Mouse (Mus musculus): Measurements from ENCODE around the gene Asb12.
"Not testable (repeated sequence)": the region's sequence is repeated elsewhere in the genome, so short reads cannot be mapped to it uniquely, and the experiment has no call there.

The Asb12 gene

GRCm38 (mm10) chrX:95557887-95558286 lies at the start of gene Asb12, which contains the start of gene Pfn5:
Gene Asb12, minus strand, starts transcription at chrX:95557987.
Gene Pfn5, plus strand, starts transcription at chrX:95558104.
- DNase-seq (ENCODE audit: low spot score): no peak

- DNase-seq (ENCODE audit: low spot score): no peak
Measured at GRCm38 (mm10) chrX:95600609-95601008, 42.8 kb upstream of the Asb12 start.

GRCm38 (mm10) chrX:95554321-95554720 lies 3.5 kb downstream of the Asb12 start:
- no peak for DNase-seq (ENCODE audit: low spot score)

- not testable (repeated sequence) for DNase-seq (ENCODE audit: low spot score)
Measured at GRCm38 (mm10) chrX:95535493-95535892, 22.3 kb downstream of the Asb12 start.

- no peak for DNase-seq (ENCODE audit: low spot score)
Measured at GRCm38 (mm10) chrX:95525166-95525565, 32.6 kb downstream of the Asb12 start.

- DNase-seq (ENCODE audit: low spot score): no peak
Measured at GRCm38 (mm10) chrX:95523883-95524282, 33.9 kb downstream of the Asb12 start.

DNA sequence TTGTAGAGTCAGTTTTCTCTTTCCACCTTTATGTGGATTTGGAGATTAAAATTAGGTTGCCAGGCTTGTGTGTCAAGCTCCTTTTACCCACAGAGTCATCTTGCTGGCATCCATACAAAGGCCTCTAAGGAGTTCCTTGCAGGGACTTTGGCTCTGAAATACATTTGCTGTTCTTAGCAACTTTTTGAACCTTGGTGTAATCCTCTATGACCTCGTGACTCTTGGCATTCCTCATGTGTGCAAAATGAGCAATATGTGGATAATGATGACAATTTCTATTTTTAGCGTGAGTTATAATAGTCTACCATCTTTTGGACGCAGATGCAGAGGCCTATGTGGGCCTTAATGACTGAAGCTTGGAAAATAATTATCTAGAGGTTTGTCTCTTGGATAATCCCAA lies 100.6 kb downstream of the Asb12 start:
- no peak for DNase-seq (ENCODE audit: low spot score)

DNA sequence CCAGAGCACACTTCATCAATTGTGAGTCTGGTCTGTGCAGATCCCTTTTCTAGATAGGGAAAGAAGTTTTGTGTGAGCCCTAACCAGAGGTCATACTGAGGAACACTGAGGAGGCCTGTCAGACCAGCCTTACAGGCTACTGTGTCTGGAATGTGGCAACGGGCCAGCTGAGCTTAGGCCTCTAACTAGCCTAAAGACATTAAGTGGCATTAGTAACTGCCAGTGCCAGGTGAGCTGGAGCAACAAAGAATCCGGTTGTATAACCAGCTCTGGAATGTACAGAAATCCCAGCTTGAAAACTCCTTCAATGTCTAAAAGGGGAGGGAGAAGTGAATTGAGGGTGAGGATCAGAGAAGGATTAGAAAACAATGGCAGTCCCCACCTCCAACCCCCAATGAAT lies 111.9 kb downstream of the Asb12 start:
- DNase-seq (ENCODE audit: low spot score): no peak

- DNase-seq (ENCODE audit: low spot score): no peak
Measured at GRCm38 (mm10) chrX:95445141-95445540, 112.6 kb downstream of the Asb12 start.

- DNase-seq (ENCODE audit: low spot score): peak; percentile 92
Measured at GRCm38 (mm10) chrX:95444776-95445111, 113.0 kb downstream of the Asb12 start, which contains the start of gene Amer1. Gene Amer1, minus strand, starts transcription at chrX:95444872.

GRCm38 (mm10) chrX:95443898-95444775 lies 113.7 kb downstream of the Asb12 start:
- peak; percentile 21 for DNase-seq (ENCODE audit: low spot score)

DNA sequence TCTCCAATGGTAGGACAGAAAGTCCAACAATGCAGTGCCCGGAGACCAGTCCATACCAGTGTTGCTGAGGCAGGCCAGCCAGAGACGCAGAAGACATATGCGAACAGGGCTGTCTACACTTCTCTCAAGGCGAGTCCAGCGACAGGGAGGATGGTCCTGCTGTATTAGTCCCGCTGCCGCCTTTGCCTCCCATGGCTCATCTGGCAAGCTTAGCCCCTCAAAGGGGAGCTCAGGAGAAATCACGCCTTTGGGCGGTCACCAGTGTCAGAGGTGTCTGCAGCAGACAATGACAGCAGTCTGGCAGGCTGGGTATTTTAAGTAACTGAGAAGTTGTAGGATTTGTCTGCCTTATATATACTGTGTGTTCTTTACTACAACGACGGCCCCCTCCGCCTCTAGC lies 114.4 kb downstream of the Asb12 start:
- DNase-seq (ENCODE audit: low spot score): no peak

DNA sequence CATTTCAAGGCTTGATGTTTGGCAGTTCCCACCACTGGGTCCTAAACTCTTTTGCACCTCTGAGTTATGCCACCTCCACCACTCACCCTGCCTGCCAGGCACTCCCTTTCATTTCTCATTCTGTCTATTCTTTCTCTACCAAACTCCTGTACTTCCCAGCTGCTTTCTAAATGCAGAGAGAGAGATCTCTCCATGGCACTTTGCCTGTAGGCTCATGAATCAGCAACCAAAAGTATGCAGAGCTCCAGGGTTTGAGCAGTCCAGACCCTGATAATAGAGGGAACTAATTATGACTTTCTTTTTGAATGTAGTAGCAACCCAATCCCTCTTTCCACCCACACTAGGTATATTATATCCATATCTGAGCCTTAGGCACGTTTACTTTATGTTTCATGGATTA lies 115.5 kb downstream of the Asb12 start:
- no peak for DNase-seq (ENCODE audit: low spot score)

DNA sequence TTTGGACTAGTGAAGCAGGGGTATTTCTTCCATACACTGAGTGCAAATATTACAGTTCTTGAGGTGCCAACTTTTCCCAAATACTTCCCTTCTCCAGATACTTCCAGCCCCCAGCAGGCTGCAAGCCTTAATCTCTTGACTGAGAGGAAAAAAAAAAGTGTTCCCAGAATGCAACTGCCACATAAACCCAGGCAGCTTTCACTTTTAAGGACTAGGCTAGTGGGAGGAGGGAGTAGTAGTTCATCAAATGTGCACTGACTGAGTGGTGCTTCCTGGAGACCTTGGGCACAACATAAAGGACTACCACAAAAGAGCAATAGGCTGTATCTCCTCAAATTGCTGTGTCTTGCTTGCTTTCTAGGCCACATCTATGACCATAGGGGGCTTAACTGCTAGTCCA lies 116.5 kb downstream of the Asb12 start:
- no peak for DNase-seq (ENCODE audit: low spot score)

GRCm38 (mm10) chrX:95438491-95438890 lies 119.3 kb downstream of the Asb12 start:
- no peak for DNase-seq (ENCODE audit: low spot score)

- no peak for DNase-seq (ENCODE audit: low spot score)
Measured at GRCm38 (mm10) chrX:95437236-95437635, 120.6 kb downstream of the Asb12 start.
